Mouse (Mus musculus) embryo, embryonic 11.5 days (tissue): Measurements from ENCODE around the gene Ninl.
A peak's percentile ranks its signal among the peaks of the same experiment; 100 is the strongest.

ENCODE experiments used
- DNase-seq: peaks from one replicate; pipeline ENCODE4 v3.0.0-alpha.2; 2012; ENCODE audit warnings: low read depth, low spot score

The Ninl gene

GRCm38 (mm10) chr2:150904936-150905450 is 134.2 kb downstream of the Ninl start, which contains the start of gene Gins1:
Gene Gins1, plus strand, starts transcription at chr2:150905400.
- DNase-seq, result no peak

- peak; percentile 93 for DNase-seq
These were observed 134.8 kb downstream of the Ninl start, which contains the start of gene Abhd12 for GRCm38 (mm10) chr2:150904272-150904935. Gene Abhd12, minus strand, starts transcription at chr2:150904741.

GRCm38 (mm10) chr2:150902347-150902746 is 136.8 kb downstream of the Ninl start:
- no peak for DNase-seq

- no peak for DNase-seq
These were observed 138.8 kb downstream of the Ninl start for GRCm38 (mm10) chr2:150900341-150900740.

GRCm38 (mm10) chr2:150895691-150896252 is 143.4 kb downstream of the Ninl start:
- DNase-seq, result no peak

GRCm38 (mm10) chr2:150894617-150895267 is 144.4 kb downstream of the Ninl start:
- DNase-seq, result no peak

- no peak for DNase-seq
These were observed 151.8 kb downstream of the Ninl start for GRCm38 (mm10) chr2:150887370-150887769.

GRCm38 (mm10) chr2:150886315-150886714 is 152.9 kb downstream of the Ninl start:
- no peak for DNase-seq

GRCm38 (mm10) chr2:150885814-150886213 is 153.4 kb downstream of the Ninl start:
- DNase-seq, result no peak

GRCm38 (mm10) chr2:150884779-150885110 is 154.4 kb downstream of the Ninl start:
- no peak for DNase-seq
